Mouse (Mus musculus) thymus, adult 2 months (tissue): ENCODE results near the gene Igsf9. TPM values are rescaled to one million over a fixed set of nuclear protein-coding genes. Genes with fewer than 3 reads are reported as not detected.

Experiments used
- DNase-seq: peaks from one replicate; pipeline ENCODE4 v3.0.0; 2021
- H3K27ac ChIP-seq: fragments of 200-500 bp; 2 replicates; pipeline ENCODE4 v1.5.1; 2012; ENCODE audit warnings: low read length, control low read depth; ENCODE audit not compliant: control insufficient read depth, insufficient read depth
- H3K27me3 ChIP-seq: fragments of 200-500 bp; 2 replicates; pipeline ENCODE4 v1.6.1; 2012; ENCODE audit warnings: mild to moderate bottlenecking, low read length, moderate library complexity, mixed read lengths; ENCODE audit not compliant: control insufficient read depth, insufficient read depth
- H3K36me3 ChIP-seq: fragments of 200-500 bp; 2 replicates; pipeline ENCODE4 v1.6.1; 2012; ENCODE audit warnings: mild to moderate bottlenecking, low read length, moderate library complexity; ENCODE audit not compliant: control insufficient read depth, insufficient read depth
- H3K4me1 ChIP-seq: fragments of 200-500 bp; replicated peaks from 2 replicates; pipeline ENCODE4 v1.6.1; 2012; ENCODE audit warnings: low read length; ENCODE audit not compliant: control insufficient read depth, insufficient read depth
- H3K4me3 ChIP-seq: fragments of 200-500 bp; 2 replicates; pipeline ENCODE4 v1.5.1; 2012; ENCODE audit warnings: mild to moderate bottlenecking, low read length, control low read depth, moderate library complexity; ENCODE audit not compliant: control insufficient read depth, insufficient read depth
- CTCF ChIP-seq: fragments of 200-500 bp; IDR thresholded peaks from 2 replicates; pipeline ENCODE4 v1.5.1; 2012; ENCODE audit warnings: mild to moderate bottlenecking, control low read depth, low read length, moderate library complexity, borderline replicate concordance; ENCODE audit not compliant: control insufficient read depth, poor library complexity, insufficient read depth; ENCODE audit errors: extremely low read depth
- POLR2A ChIP-seq: fragments of 200-500 bp; IDR thresholded peaks from 2 replicates; pipeline ENCODE4 v1.6.1; 2012; ENCODE audit warnings: mild to moderate bottlenecking, low read length, control low read depth, moderate library complexity; ENCODE audit not compliant: control insufficient read depth, poor library complexity, insufficient read depth; ENCODE audit errors: extremely low read depth
- WGBS: fragments of 180-500 bp; shearing (Covaris S2); methylation state at CpG from one replicate; pipeline ENCODE4 v1.1.7; 2018; 5-methylcytosine and 5-hydroxymethylcytosine counted together
- polyA plus RNA-seq: library from polyadenylated mRNA; depleted of rRNA; stranded (reverse); fragments of >200 nt; gene quantifications from 2 replicates; pipeline ENCODE4 v1.2.3, GENCODE M21; 2012

The Igsf9 gene
- polyA plus RNA-seq, 1 experiment, result 20.3 TPM

DNA sequence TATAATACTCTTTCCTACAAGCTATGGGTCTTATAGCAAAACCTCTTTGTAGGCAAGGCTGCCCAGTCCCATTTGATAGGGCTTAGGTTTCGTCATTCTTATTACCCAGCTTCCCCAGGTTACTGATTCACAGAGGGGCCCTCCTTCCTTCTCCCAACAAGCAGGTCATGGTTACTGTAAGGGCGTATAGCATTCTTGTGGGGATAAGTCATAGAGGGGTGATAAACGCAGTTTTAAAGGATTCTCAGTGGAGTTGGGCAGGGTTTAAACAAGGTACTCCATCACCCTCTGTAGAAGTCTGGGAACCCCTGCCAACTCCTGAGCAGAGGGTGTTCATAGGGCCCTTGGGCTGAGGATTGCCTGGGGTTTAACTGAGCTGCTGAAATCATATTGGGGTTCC, 19.1 kb upstream of the Igsf9 start:
- no peaks in the 10 kb centered on the region for H3K36me3 ChIP-seq
- 94% methylated on average over 3 of the region's 3 CpGs for WGBS
- DNase-seq, result no peak
- H3K4me1 ChIP-seq, result no peaks in the 10 kb centered on the region
- H3K4me3 ChIP-seq, result no peak overlapping the region
- no peak for TF ChIP-seq POLR2A
- TF ChIP-seq CTCF, result no peak
- H3K27me3 ChIP-seq, result no peaks in the 10 kb centered on the region
- H3K27ac ChIP-seq, result no peak overlapping the region

DNA sequence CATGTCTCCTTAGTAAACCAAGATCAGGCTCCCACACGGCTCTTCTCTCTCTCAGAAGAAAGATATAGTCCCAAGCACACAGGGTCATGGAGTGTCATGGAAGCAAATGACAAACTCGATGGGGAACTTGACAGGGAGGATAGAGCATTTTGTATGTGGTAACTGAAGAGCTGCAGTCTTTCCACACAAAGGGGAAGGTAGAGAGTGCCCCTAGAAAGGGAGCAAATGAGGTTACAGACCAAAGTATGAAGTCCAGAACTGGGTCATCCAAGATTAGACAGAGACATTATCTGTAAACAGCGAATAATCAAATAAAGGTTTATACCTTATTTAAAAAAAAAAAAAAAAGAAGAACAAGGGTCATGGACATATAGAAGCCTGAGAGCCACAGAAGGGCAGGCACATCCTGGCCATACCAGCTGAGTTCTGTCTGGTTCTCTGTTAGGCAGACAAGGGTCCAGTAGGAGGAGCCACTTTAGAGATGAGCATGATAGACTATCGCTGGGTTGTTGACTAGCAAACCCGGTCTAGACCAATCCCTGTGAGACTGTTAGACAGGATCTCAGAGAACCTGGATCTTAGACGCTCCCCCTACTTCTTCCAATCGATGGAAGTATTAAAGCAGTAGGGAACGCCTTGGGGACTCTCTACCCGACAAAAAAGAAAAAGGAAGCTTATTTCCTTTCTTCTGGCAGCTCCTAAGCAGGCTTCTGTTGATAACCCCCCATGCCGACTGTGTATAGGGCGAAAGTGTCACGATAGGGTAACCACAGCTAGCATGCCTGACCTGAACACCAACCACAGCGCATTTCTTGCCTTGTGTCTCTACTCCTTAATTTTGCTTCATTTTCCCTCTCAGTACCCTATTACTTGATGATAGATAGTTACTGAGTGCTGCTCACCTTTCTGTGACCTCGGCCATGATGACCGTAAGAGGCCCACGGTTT, 17.9 kb upstream of the Igsf9 start:
- no peak for DNase-seq
- Histone ChIP-seq H3K4me1 (no peaks in the 10 kb centered on the region), H3K36me3 (no peaks in the 10 kb centered on the region), H3K4me3 (no peak overlapping the region), H3K27me3 (no peaks in the 10 kb centered on the region), H3K27ac (no peak overlapping the region)
- WGBS, result 60% methylated on average over 16 of the region's 16 CpGs
- TF ChIP-seq CTCF (no peak), POLR2A (no peak)

DNA sequence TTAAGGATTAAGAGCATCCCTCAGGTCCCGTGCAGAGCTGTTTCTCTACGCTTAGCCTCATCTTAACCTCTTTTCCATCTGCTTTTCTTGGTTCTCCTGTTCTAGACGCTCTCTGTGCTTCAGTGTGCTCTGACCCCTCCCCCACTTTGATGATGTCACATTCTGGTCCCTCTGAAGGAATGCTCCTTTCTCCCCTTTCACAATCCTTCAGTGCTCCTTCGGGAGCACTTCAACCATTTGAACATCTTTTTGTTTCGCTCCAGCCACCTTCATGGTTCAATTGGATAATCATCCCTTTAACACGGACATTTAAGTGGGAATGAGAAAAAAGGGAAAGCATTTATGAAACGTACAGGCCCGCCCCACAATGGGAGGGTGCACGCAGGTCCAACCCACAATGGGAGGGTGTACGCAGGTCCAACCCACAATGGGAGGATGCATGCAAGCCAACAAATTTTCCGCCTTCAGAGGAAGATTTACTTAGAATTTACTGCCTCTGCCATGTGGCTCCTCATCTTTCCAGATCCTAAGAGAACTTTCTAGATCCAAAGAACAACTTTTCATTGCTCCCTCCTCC, 13.2 kb upstream of the Igsf9 start:
- TF ChIP-seq CTCF, result no peak
- TF ChIP-seq POLR2A, result no peak
- H3K27ac ChIP-seq, result no peak overlapping the region
- no peaks in the 10 kb centered on the region for H3K4me1 ChIP-seq
- DNase-seq, result no peak
- WGBS, result 93% methylated on average over 11 of the region's 11 CpGs
- H3K27me3 ChIP-seq, result no peaks in the 10 kb centered on the region
- H3K4me3 ChIP-seq, result no peak overlapping the region
- no peaks in the 10 kb centered on the region for H3K36me3 ChIP-seq

DNA sequence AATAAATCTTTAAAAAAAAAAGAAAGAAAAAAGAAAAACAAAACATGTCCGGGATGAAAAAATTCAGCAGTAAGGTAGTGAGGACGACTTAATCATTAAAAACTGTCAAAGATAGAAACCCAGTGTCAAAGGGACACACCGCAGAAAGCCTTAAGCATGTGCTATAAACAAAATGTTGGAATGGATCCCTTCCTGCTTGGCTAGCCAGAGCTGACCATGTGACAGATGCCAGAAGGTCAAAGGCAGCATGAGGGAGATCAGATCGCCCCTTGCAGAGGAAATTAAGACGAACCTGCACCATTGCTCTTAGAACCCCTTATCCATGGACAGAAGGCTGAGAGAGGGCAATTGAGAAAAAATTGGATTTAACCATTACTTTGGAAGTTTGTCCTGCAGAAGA, 12.2 kb upstream of the Igsf9 start:
- H3K27me3 ChIP-seq, result no peaks in the 10 kb centered on the region
- H3K4me1 ChIP-seq, result no peaks in the 10 kb centered on the region
- no peak overlapping the region for H3K27ac ChIP-seq
- no peak for TF ChIP-seq CTCF
- TF ChIP-seq POLR2A, result no peak
- no peaks in the 10 kb centered on the region for H3K36me3 ChIP-seq
- no peak overlapping the region for H3K4me3 ChIP-seq
- WGBS, result 90% methylated on average over 5 of the region's 5 CpGs
- no peak for DNase-seq

DNA sequence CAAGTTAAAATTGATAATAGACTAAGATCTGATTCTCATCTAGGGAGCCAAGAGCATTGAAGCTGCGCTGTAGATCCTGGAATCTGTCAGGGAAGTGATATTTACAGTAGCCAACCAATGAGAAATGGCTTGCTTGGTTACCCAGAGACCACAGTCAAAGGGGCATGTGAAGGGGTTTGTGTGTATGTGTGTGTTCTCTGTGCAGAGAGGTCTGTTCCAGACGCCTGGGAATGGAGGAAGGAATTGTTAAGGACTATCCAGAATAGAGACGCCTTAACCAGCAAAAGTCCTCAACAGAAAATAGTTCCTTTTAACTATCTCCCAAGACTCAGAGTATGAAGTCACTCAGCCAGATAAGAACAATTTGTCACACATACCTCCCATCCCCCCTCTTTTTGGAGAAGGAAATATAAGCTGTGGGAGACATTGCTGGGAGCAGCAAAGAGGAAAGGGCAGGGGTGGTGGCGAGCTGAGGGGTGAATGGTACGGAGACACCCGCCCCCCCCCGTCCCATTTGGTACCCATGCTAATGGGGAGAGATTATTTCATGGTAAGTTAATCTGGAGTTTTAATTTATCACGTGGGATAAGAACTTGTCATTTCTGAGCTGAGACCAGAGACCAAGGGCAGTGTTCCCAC, 11.7 kb upstream of the Igsf9 start:
- 69% methylated on average over 8 of the region's 8 CpGs for WGBS
- Histone ChIP-seq H3K27ac (no peak overlapping the region), H3K4me3 (no peak overlapping the region), H3K36me3 (no peaks in the 10 kb centered on the region), H3K27me3 (no peaks in the 10 kb centered on the region), H3K4me1 (peaks cover 4% of the 10 kb centered on the region)
- no peak for DNase-seq
- TF ChIP-seq POLR2A, result no peak

DNA sequence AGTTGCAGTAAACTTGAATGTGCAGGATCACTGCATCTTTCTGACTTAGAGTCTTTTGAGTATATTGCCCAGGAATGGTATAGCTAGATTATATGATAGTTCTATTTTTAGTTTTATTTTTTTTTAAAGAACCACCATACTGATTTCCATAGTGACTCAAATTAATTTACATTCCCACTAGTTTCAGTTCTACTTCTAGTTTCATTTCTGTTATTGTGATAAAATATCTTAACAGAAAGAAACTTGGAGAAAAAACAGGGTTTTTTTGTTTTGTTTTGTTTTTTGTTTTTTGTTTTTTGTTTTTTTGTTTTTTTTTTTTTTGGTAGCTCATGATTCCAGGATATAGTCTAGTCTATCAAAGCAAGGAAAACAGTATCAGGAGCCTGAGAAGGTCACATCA, 8.7 kb upstream of the Igsf9 start:
- H3K27ac ChIP-seq, result no peak overlapping the region

More for the DNA sequence above, 8.7 kb upstream of the Igsf9 start:
- H3K4me3 ChIP-seq, result no peak overlapping the region
- no peaks in the 10 kb centered on the region for H3K36me3 ChIP-seq
- no peak for TF ChIP-seq CTCF
- no peak for TF ChIP-seq POLR2A
- H3K27me3 ChIP-seq, result no peaks in the 10 kb centered on the region
- DNase-seq, result no peak
- peaks cover 10% of the 10 kb centered on the region for H3K4me1 ChIP-seq
